Comparison of ENCODE assay signal across 9 mouse cellular contexts in genomic region chr16:8736032-8736431, GRCm38 (mm10). TPM values are rescaled to one million over a fixed set of nuclear protein-coding genes. Genes with fewer than 3 reads are reported as not detected.
A peak's percentile ranks its signal among the peaks of the same experiment; 100 is the strongest.
DNase-seq lines count a peak whose midpoint lies in the region; ATAC-seq lines count a peak whose summit lies in the region.
"Had no signal": no experiment of that assay in that cellular context is flagged by ENCODE, and none has a peak within 500 bp of the region (broad histone marks: within the 10 kb centered on the region; RNA-seq: fewer than 3 reads in every experiment).

No protein-coding gene starts in this region.

- no peaks in the 10 kb centered on the region for H3K27me3 ChIP-seq in neural tube, embryonic 11.5 days (ENCODE audit: control insufficient read depth, insufficient read depth, low read length)
- H3K27me3 ChIP-seq in forebrain, embryonic 13.5 days: no peaks in the 10 kb centered on the region
- H3K27me3 ChIP-seq in midbrain, embryonic 16.5 days (ENCODE audit: control insufficient read depth, insufficient read depth, low read depth, low read length): no peaks in the 10 kb centered on the region

- H3K4me1 ChIP-seq in neural tube, embryonic 11.5 days (ENCODE audit: control insufficient read depth, insufficient read depth, low read length): peaks cover 23% of the 10 kb centered on the region
- peaks cover 40% of the 10 kb centered on the region for H3K4me1 ChIP-seq in forebrain, embryonic 13.5 days
- H3K4me1 ChIP-seq in midbrain, embryonic 16.5 days (ENCODE audit: control insufficient read depth, insufficient read depth, low read length): peaks cover 39% of the 10 kb centered on the region

- H3K4me3 ChIP-seq in neural tube, embryonic 11.5 days (ENCODE audit: low read depth, low read length): peak overlapping the region; percentile 99
- H3K4me3 ChIP-seq in forebrain, embryonic 13.5 days: peak overlapping the region; percentile 98
- H3K4me3 ChIP-seq in midbrain, embryonic 16.5 days (ENCODE audit: low read depth, low read length): peak overlapping the region; percentile 79

- peak overlapping the region; percentile 41; the same call in 1 of the 2 replicates for H3K9ac ChIP-seq in neural tube, embryonic 11.5 days (ENCODE audit: low read length)
- H3K9ac ChIP-seq in forebrain, embryonic 13.5 days: peak overlapping the region; percentile 97
- H3K9ac ChIP-seq in midbrain, embryonic 16.5 days (ENCODE audit: low read depth, low read length): peak overlapping the region; percentile 43

- DNase-seq in neural tube, embryonic 11.5 days (ENCODE audit: low spot score): no peak
- no peak for DNase-seq in neural tube, embryonic 10.5 days (ENCODE audit: extremely low spot score, low spot score)
- DNase-seq in kidney, postnatal 4 days: peak; percentile 33 to 46
- DNase-seq in MN1 (ENCODE audit: low spot score): no peak
- DNase-seq in gastrocnemius, adult 8-10 months (ENCODE audit: low spot score in 2 of 2): no peak

- H3K4me2 ChIP-seq in neural tube, embryonic 11.5 days (ENCODE audit: low read depth): peak overlapping the region; percentile 99
- peak overlapping the region; percentile 88 for H3K4me2 ChIP-seq in forebrain, embryonic 13.5 days
- peak overlapping the region; percentile 97 for H3K4me2 ChIP-seq in midbrain, embryonic 16.5 days (ENCODE audit: low read length)

- no peaks in the 10 kb centered on the region for H3K9me3 ChIP-seq in neural tube, embryonic 11.5 days (ENCODE audit: control insufficient read depth, low read length)
- H3K9me3 ChIP-seq in forebrain, embryonic 13.5 days (replicated peaks): no peaks in the 10 kb centered on the region
- H3K9me3 ChIP-seq in midbrain, embryonic 16.5 days (replicated peaks; ENCODE audit: control insufficient read depth, low read length, poor library complexity, severe bottlenecking): no peaks in the 10 kb centered on the region

- 27% methylated on average over 8 of the region's 8 CpGs for WGBS in neural tube, embryonic 11.5 days
- 26% methylated on average over 8 of the region's 8 CpGs for WGBS in forebrain, embryonic 13.5 days
- WGBS in midbrain, embryonic 16.5 days: 18% methylated on average over 8 of the region's 8 CpGs

- H3K36me3 ChIP-seq in neural tube, embryonic 11.5 days (ENCODE audit: control insufficient read depth, insufficient read depth, low read length): no peaks in the 10 kb centered on the region
- H3K36me3 ChIP-seq in forebrain, embryonic 13.5 days (ENCODE audit: poor library complexity, severe bottlenecking): no peaks in the 10 kb centered on the region
- H3K36me3 ChIP-seq in midbrain, embryonic 16.5 days (ENCODE audit: control insufficient read depth, insufficient read depth, low read length): no peaks in the 10 kb centered on the region

- no peak overlapping the region for H3K27ac ChIP-seq in neural tube, embryonic 11.5 days (ENCODE audit: low read depth, low read length)
- no peak overlapping the region for H3K27ac ChIP-seq in forebrain, embryonic 13.5 days
- no peak overlapping the region for H3K27ac ChIP-seq in midbrain, embryonic 16.5 days (ENCODE audit: low read length)

- no peak for ATAC-seq in neural tube, embryonic 11.5 days (ENCODE audit: insufficient read depth, low FRiP score, low TSS enrichment)
- no peak for ATAC-seq in forebrain, embryonic 13.5 days
- ATAC-seq in midbrain, embryonic 16.5 days: no peak
- no peak for ATAC-seq in CD4-positive, CD25-positive, alpha-beta regulatory T cell, adult 4 months

RNA-seq across cellular contexts. Expression of gene Gm5767, which starts 55.5 kb away (rescaled TPM):
- polyA plus RNA-seq in neural tube, embryonic 11.5 days (2014; fragmentation: Nextera tagmentation; extraction: Ambion mirVana): not detected in 2 replicates
- not detected in 2 replicates for polyA plus RNA-seq in forebrain, embryonic 13.5 days (2015; fragmentation: Nextera tagmentation; extraction: Ambion mirVana)
- not detected in 2 replicates for polyA plus RNA-seq in midbrain, embryonic 16.5 days (2015; fragmentation: Nextera tagmentation; extraction: Ambion mirVana)
- total RNA-seq in gastrocnemius, adult 8-10 months (2022): not detected
- not detected for polyA plus RNA-seq in CD4-positive, CD25-positive, alpha-beta regulatory T cell, adult 4 months (2017; shearing (Covaris generic))
- polyA plus RNA-seq: brain, embryonic 14.5 days had no signal

RNA-seq across cellular contexts. Expression of gene Usp7, which starts 56.1 kb away (rescaled TPM):
- 38.8 and 38.9 TPM in 2 replicates for polyA plus RNA-seq in neural tube, embryonic 11.5 days (2014; fragmentation: Nextera tagmentation; extraction: Ambion mirVana)
- polyA plus RNA-seq in forebrain, embryonic 13.5 days (2015; fragmentation: Nextera tagmentation; extraction: Ambion mirVana): 29.6 and 42.3 TPM in 2 replicates
- polyA plus RNA-seq in midbrain, embryonic 16.5 days (2015; fragmentation: Nextera tagmentation; extraction: Ambion mirVana): 26.5 and 31.2 TPM in 2 replicates
- total RNA-seq in gastrocnemius, adult 8-10 months (2022): 10 to 100 TPM; 51.1 to 62.5 (median 60.0) TPM
- 10 to 100 TPM; 39.2 to 51.8 TPM for polyA plus RNA-seq in CD4-positive, CD25-positive, alpha-beta regulatory T cell, adult 4 months (2017; shearing (Covaris generic))

Comparison
In these comparisons a context has a peak if more than half of its experiments do, and no peak if none do; other contexts are left out.
1. DNase-seq: peak in kidney, postnatal 4 days (2 of 2); none in neural tube, embryonic 11.5 days (single experiment), neural tube, embryonic 10.5 days (single experiment), MN1 (single experiment) and gastrocnemius, adult 8-10 months (0 of 2).
2. H3K9ac ChIP-seq: peak in every context shown above with its lines; median percentile 97 in forebrain, embryonic 13.5 days; 43 in midbrain, embryonic 16.5 days; 41 in neural tube, embryonic 11.5 days.
3. Peak in every context shown above with its lines, with median percentiles within 50 percentile points of each other: H3K4me2 ChIP-seq and H3K4me3 ChIP-seq.